Mouse (Mus musculus) embryonic facial prominence, embryonic 14.5 days (tissue): ENCODE measurements around the gene Acad10. TPM values are rescaled to one million over a fixed set of nuclear protein-coding genes. Genes with fewer than 3 reads are reported as not detected.

Experiments used
- ATAC-seq: fragments of 200-750 bp; cut with Nextera tagmentation; 2 replicates; pipeline ENCODE4 v1.8.0; 2017; ENCODE audit warnings: low read depth, moderate number of reproducible peaks, moderate TSS enrichment
- DNase-seq: peaks from one replicate; pipeline ENCODE4 v3.0.0-alpha.2; 2015; ENCODE audit warnings: low spot score
- H3K27ac ChIP-seq: fragments of 300-500 bp; sonication (generic); replicated peaks from 2 replicates; pipeline ENCODE4 v1.5.1; 2014; ENCODE audit warnings: low read depth, mild to moderate bottlenecking, low read length, moderate library complexity
- H3K27me3 ChIP-seq: fragments of 300-500 bp; sonication (generic); replicated peaks from 2 replicates; pipeline ENCODE4 v1.6.1; 2014; ENCODE audit warnings: low read length; ENCODE audit not compliant: control insufficient read depth, insufficient read depth
- H3K36me3 ChIP-seq: fragments of 300-500 bp; sonication (generic); 2 replicates; pipeline ENCODE4 v1.6.1; 2014; ENCODE audit warnings: low read length, mixed read lengths; ENCODE audit not compliant: control insufficient read depth, insufficient read depth
- H3K4me1 ChIP-seq: fragments of 300-500 bp; sonication (generic); 2 replicates; pipeline ENCODE4 v1.6.1; 2014; ENCODE audit warnings: antibody characterized with exemption, low read length; ENCODE audit not compliant: control insufficient read depth, insufficient read depth
- H3K4me2 ChIP-seq: fragments of 300-500 bp; sonication (generic); 2 replicates; pipeline ENCODE4 v1.6.1; 2014; ENCODE audit warnings: low read depth, mild to moderate bottlenecking, low read length, moderate library complexity, mixed read lengths
- H3K4me3 ChIP-seq: fragments of 300-500 bp; sonication (generic); 2 replicates; pipeline ENCODE4 v1.5.1; 2014; ENCODE audit warnings: low read depth, mild to moderate bottlenecking, low read length
- H3K9ac ChIP-seq: fragments of 300-500 bp; sonication (generic); 2 replicates; pipeline ENCODE4 v1.6.1; 2014; ENCODE audit warnings: low read depth, mild to moderate bottlenecking, low read length, moderate library complexity, mixed read lengths
- H3K9me3 ChIP-seq: fragments of 300-500 bp; sonication (generic); 2 replicates; pipeline ENCODE4 v1.6.1; 2016; ENCODE audit warnings: low read length; ENCODE audit not compliant: control insufficient read depth
- WGBS: fragments of 180-500 bp; shearing (Covaris S2); extraction: QIAGEN DNeasy Blood & Tissue Kit; methylation state at CpG from one replicate; pipeline ENCODE4 v1.1.7; 2014; 5-methylcytosine and 5-hydroxymethylcytosine counted together
- polyA plus RNA-seq: library from polyadenylated mRNA; unstranded; fragments of >200 nt; fragmentation: Nextera tagmentation; extraction: Ambion mirVana; gene quantifications from 2 replicates; pipeline ENCODE4 v1.2.1, GENCODE M21; 2014

Acad10 gene
- polyA plus RNA-seq, 1 experiment from 2014 or later, result 1.6 TPM

- peaks cover 72% of the 10 kb centered on the region for H3K36me3 ChIP-seq
- no peak for ATAC-seq
Observed at GRCm38 (mm10) chr5:121575867-121576266, 84.4 kb downstream of the Acad10 start.

GRCm38 (mm10) chr5:121574145-121574544, 86.2 kb downstream of the Acad10 start:
- peaks cover 71% of the 10 kb centered on the region for H3K36me3 ChIP-seq
- no peaks in the 10 kb centered on the region for H3K4me1 ChIP-seq
- WGBS, result 89% methylated on average over 13 of the region's 13 CpGs
- ATAC-seq, result no peak
- no peak overlapping the region for H3K4me3 ChIP-seq
- DNase-seq, result no peak
- no peak overlapping the region for H3K9ac ChIP-seq
- no peak overlapping the region for H3K4me2 ChIP-seq
- H3K9me3 ChIP-seq, result no peaks in the 10 kb centered on the region
- no peaks in the 10 kb centered on the region for H3K27me3 ChIP-seq
- H3K27ac ChIP-seq, result no peak overlapping the region

More at GRCm38 (mm10) chr5:121575867-121576266, 84.4 kb downstream of the Acad10 start:
- 93% methylated on average over 11 of the region's 11 CpGs for WGBS
- Histone ChIP-seq H3K9ac (no peak overlapping the region), H3K27me3 (no peaks in the 10 kb centered on the region), H3K4me2 (no peak overlapping the region), H3K4me1 (no peaks in the 10 kb centered on the region), H3K4me3 (no peak overlapping the region), H3K9me3 (no peaks in the 10 kb centered on the region), H3K27ac (no peak overlapping the region)
- DNase-seq, result no peak

Other genes starting within 250 kb of the Acad10 start
- gene Tmem116, start 208.6 kb downstream of the Acad10 start, polyA plus RNA-seq, result 2.6 and 3.6 TPM in 2 replicates
- 157 and 159 TPM in 2 replicates for gene Erp29, start 208.0 kb downstream of the Acad10 start, polyA plus RNA-seq
- 0.17 TPM in 1 of 2 replicates, not detected in the other for gene Adam1b, start 157.1 kb downstream of the Acad10 start, polyA plus RNA-seq
- 2.1 and 2.3 TPM in 2 replicates for gene Adam1a, start 115.0 kb downstream of the Acad10 start, polyA plus RNA-seq
- gene Gm42878, start 115.0 kb downstream of the Acad10 start, polyA plus RNA-seq, result not detected in 2 replicates
- gene Mapkapk5, start 114.6 kb downstream of the Acad10 start, polyA plus RNA-seq, result 46.5 and 47.8 TPM in 2 replicates
- gene Aldh2, start 66.7 kb downstream of the Acad10 start, polyA plus RNA-seq, result 87.8 and 93.0 TPM in 2 replicates
- gene Acad12, start 41.6 kb downstream of the Acad10 start, polyA plus RNA-seq, result 2.0 and 2.7 TPM in 2 replicates
- 39.9 and 45.8 TPM in 2 replicates for gene Brap, start within 50 bp of the Acad10 start, polyA plus RNA-seq
- 65.4 and 68.6 TPM in 2 replicates for gene Atxn2, start 50.8 kb upstream of the Acad10 start, polyA plus RNA-seq
- 17.8 and 18.3 TPM in 2 replicates for gene Sh2b3, start 177.1 kb upstream of the Acad10 start, polyA plus RNA-seq
- gene Pheta1, start 188.5 kb upstream of the Acad10 start, polyA plus RNA-seq, result 18.8 and 20.3 TPM in 2 replicates